Mouse (Mus musculus) kidney, postnatal 10 days (tissue): ENCODE results near the gene Gm48551.

Source experiments
- DNase-seq: peaks from one replicate; pipeline ENCODE4 v3.0.0; 2021; ENCODE audit warnings: mixed read lengths

Gene Gm48551

DNA sequence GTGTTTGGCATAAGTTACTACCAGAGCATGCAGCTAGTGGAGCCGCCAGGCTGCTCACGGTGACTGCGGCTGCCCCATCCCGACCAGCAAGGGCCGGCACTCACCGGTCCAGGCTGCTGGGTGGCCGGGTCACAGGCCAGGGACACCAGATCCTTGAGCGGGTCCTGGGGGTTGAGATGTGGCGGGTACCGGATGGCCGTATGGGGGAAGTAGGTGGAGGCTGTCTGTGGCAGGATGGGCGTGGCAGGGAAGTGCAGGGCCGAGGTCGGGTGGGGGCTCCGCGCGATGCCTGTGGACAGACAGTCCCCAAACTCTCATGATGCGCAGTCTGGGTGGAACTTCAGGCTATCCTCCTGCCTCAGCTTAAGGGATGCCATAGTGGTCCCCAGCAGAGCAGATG is 20.5 kb downstream of the Gm48551 start:
- DNase-seq = peak; percentile 68

DNA sequence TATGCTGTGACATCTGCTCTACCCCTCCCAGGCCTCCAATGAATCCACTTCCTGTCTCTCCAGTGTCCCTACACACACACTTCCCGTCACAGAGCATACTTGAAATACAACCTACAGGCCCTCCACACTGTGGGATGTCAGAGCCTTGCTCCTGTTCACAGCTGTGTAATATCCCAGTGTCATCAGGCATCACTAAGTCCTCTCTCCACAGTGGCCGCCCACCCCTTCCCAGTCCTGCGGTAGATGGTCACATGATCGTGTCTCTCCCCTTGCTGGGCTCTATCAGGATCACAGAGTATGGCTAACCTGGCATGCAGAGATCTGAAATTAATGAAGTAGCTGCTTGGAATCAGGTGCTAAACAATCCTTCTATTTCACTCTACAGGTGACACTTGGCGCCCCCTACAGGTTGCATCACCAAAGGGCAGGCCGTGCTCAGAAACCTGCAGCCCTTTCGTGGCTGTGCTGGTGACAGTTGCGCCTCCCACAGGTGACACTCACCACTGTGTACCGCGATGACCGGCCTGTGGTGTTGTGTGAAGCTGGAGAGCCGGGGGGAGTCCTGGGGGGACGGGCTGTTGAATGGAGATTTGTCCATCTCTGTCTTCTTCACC is 21.4 kb downstream of the Gm48551 start:
- DNase-seq = peak; percentile 80

- no peak for DNase-seq
Measured at GRCm38 (mm10) chr10:81406504-81407440, 22.5 kb downstream of the Gm48551 start.

- peak; percentile 87 for DNase-seq
Measured at GRCm38 (mm10) chr10:81407539-81408423, 23.5 kb downstream of the Gm48551 start.

DNA sequence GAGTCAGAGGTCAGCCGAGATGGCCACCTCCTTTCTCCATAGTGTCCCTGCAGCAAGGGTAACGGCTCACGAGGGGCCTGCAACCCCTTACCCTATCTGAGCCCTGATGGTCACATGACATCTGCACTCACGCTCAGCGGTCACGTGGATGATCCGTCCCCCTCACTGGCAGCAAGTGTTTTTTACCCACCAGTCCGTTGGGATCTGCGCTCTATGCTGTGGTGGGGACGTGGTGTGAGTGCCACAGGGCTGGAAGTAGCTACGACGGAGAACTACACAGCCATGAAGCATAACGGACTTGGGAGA is 24.1 kb downstream of the Gm48551 start:
- DNase-seq = no peak

DNA sequence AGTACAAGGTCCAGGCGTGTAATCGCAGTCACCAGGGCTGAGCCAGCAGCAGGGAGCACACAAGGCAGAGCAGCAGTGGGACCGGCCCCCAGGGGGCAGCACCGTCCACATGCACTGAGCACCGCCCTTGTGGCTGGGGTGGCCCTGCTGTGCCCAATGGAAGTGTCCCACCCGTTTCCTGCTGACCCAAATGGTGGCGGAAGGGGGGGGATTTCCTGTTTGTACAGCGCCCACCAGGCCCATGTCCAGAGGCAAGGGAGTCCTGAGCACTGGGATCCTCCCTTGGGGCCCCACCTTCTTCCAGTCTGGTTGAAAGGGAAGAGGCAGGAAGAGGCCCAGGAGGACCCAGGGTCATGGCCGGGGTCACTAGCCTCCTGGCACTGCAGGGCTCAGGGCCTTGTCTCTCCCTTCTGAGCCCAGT is 24.6 kb downstream of the Gm48551 start:
- peak; percentile 94 for DNase-seq

- no peak for DNase-seq
Measured at GRCm38 (mm10) chr10:81409330-81409729, 25.1 kb downstream of the Gm48551 start.

GRCm38 (mm10) chr10:81410350-81410749 is 26.1 kb downstream of the Gm48551 start:
- no peak for DNase-seq

GRCm38 (mm10) chr10:81410981-81411380 is 26.7 kb downstream of the Gm48551 start:
- peak; percentile 71 for DNase-seq

GRCm38 (mm10) chr10:81411471-81412400 is 27.5 kb downstream of the Gm48551 start:
- peak; percentile 91 for DNase-seq

- no peak for DNase-seq
Measured at GRCm38 (mm10) chr10:81412586-81413309, 28.5 kb downstream of the Gm48551 start.

DNA sequence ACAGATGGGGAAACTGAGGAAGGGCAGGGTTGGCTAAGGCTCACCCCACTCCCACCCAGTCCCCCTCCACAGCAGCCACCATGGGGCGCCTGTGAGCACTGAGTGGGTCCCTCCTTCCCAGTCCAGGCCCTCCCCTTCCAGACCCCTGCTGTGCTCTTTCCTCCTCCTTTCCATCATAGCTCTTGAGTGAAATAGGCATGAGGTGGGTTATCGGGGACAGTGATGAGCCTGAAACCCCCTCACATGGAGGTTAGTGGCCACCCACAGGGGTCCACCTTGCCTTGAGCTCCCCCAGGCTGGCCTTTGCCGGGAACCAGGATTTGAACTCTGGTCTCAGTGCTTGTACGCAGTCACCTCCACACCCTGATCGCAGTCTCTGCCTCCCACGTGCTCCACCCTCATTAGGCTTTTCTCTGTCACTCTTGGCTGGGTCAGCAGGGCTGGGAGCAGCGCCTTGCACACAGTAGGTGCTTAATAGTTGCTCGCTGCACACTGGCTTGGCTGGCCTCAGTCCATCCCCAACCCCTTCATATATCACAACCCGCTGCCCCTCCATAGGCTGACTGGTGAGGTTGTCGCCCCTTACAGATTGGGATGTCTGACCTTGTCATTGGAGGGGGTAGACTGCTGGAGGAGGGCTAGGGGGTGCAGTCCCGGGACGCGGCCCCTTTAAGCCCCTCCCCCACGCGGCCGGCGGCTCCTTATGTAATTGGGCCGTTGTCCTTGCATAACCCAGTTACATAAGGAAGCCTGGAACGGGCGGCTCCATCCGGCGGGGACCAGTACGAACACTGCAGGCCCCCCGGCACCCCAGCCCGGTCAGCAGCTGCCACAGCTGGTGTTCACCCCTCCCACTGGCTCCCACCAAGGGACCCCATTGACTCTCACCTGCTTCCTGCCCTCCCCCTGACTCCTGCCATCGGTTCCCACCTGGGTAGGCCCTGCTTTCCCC is 29.3 kb downstream of the Gm48551 start:
- peak; percentile 96 for DNase-seq

- DNase-seq = peak; percentile 78
Measured at GRCm38 (mm10) chr10:81414682-81415081, 30.4 kb downstream of the Gm48551 start.

- no peak for DNase-seq
Measured at GRCm38 (mm10) chr10:81415146-81415545, 30.9 kb downstream of the Gm48551 start.

- peak; percentile 56 for DNase-seq
Measured at GRCm38 (mm10) chr10:81415549-81416310, 31.5 kb downstream of the Gm48551 start.

GRCm38 (mm10) chr10:81416581-81417226 is 32.4 kb downstream of the Gm48551 start:
- peak; percentile 89 for DNase-seq

DNA sequence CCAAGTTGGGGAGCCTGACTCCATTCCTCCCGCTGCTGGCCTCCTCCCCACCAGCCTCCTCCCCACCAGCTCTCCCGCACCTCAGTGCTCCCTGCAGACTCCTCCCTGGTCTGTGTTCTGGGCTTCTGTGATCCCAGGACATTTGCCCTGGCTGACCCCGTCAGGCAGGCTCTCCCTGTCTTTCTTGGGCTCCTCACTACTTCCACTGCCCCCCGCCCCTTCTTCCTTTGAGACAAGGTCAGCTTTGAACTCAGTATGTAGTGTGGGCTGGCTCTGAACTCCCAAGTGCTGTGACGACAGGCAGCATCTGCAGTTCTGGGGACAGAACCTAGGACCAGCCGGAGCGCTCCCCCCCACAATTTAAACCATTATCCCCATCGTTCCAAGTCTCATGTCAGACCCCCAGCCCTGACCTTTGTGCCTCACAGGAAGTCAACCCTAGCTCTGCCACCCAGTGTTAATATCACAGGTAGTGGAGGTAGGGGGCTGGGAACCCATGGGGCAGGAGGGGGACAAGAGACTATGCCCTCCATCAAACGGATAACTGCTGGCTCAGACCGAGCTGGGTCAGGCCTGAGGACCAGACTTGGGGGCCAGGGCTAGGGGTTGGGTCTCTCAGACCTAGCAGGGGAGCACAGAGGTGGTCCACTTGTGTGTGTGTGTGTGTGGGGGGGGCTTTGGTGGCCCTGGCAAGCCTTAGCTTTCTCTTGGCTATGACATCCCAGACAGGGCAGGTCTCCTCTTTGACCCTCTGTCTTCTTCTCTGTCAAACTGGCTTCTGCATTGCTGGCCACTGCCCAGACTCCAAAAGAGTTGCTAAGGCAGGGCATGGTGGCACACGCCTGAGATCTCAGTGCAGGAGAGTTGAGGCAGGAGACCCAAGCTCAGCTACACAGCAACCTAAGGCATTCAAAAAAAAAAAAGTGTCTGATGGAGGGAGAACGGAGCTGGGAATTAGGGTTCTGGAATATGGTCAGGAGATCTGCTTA is 33.3 kb downstream of the Gm48551 start:
- no peak for DNase-seq
